Mouse (Mus musculus): ENCODE measurements around the gene Cachd1. TPM values are rescaled to one million over a fixed set of nuclear protein-coding genes. Genes with fewer than 3 reads are reported as not detected.

The Cachd1 gene
- polyA plus RNA-seq, 1 experiment from 2014 or later, result 14.7 TPM

DNA sequence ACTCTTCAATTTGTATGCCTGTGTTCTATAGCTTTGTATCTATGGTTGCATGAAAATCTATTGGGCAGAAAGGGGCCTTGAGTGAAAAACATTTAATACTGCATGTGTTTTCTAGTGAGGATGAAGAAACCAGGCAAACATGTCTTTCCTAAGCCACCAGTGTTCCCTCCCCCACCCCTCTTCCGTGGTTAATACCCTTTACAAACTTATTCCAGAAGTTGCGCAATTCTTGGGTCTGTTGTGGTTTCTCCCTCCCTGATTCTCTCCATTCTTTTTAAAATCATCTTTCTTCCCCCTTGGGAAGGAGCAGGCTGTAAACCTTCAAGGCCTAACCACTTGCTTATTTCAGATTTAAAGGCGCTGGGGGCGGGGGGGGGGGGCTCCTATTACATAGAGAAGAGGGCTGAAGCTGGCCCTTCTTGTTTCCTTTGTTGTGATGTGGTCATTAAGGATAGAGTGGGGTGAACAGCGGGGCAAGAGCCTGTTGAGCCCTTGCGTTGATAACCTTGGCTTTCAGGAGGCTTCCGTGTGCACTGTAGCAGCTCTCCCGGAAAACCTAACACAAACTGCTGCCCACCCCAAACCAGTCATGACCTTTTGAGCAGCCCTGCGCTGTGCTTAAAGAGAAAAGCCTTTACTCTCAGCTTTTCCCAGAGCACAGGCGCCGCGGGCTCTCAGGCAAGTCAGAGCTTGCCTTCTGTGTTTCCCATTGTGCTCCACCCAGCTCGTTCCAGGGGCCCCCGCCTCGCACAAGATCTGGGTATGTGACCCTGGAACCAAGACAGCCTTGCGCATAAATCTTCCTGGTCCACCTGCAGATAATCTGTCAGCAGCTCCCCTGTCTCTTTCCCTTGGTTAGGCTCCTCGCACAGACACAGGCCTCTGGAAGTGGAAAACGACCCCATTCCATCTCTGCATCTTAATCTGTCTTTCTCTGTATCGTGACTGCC, 109.6 kb downstream of the Cachd1 start:
- H3K9ac ChIP-seq, result peak overlapping the region; percentile 28; the same call in 1 of the 2 replicates
- no peak overlapping the region for H3K4me3 ChIP-seq
- H3K9me3 ChIP-seq (replicated peaks), result no peaks in the 10 kb centered on the region
- ATAC-seq, result peak; percentile 54
- H3K4me1 ChIP-seq, result peaks cover 58% of the 10 kb centered on the region
- H3K27ac ChIP-seq, result peak overlapping the region; percentile 68
- H3K27me3 ChIP-seq, result no peaks in the 10 kb centered on the region
- peak overlapping the region; percentile 37 for H3K4me2 ChIP-seq
- H3K36me3 ChIP-seq (ENCODE audit: poor library complexity, severe bottlenecking), result no peaks in the 10 kb centered on the region
- 7% methylated on average over 19 of the region's 19 CpGs for WGBS

DNA sequence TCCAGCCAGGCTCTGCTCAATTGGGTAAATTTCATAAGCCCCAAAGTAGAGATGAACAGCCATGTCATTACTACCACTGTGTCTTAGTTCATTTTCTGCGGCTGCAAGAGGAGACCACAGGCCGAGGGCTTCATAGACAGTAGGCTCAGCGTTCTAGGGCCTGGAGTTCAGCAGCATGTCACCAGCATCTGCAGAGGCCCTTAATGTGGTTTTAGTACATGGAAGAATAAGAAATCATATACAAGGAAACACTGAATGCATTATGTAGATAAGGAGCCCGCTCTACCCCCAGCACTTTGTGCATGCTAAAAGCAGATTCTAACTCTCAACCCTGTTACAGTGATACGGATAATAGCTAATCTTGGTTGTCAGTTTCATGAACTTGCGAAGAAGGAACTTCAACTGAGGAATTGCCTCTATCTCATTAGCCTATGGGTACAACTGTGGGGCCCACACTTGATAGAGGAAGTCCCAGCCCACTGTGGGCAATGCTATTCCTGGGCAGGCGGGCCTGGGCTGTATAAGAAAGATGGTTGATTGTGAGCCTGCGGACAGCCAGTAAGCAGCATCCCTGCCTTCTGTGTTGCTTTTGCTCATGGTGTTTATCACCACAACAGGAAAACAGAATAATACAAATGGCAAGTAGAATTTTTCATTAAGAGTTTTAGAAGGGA, 110.4 kb downstream of the Cachd1 start:
- Histone ChIP-seq H3K4me3 (no peak overlapping the region), H3K27ac (peak overlapping the region; percentile 68), H3K4me1 (peaks cover 58% of the 10 kb centered on the region), H3K9ac (peak overlapping the region; percentile 28; the same call in 1 of the 2 replicates), H3K4me2 (no peak overlapping the region), H3K36me3 (ENCODE audit: poor library complexity, severe bottlenecking) (no peaks in the 10 kb centered on the region), H3K27me3 (no peaks in the 10 kb centered on the region), H3K9me3 (replicated peaks) (no peaks in the 10 kb centered on the region)
- WGBS, result 77% methylated on average over 8 of the region's 8 CpGs
- ATAC-seq, result no peak

DNA sequence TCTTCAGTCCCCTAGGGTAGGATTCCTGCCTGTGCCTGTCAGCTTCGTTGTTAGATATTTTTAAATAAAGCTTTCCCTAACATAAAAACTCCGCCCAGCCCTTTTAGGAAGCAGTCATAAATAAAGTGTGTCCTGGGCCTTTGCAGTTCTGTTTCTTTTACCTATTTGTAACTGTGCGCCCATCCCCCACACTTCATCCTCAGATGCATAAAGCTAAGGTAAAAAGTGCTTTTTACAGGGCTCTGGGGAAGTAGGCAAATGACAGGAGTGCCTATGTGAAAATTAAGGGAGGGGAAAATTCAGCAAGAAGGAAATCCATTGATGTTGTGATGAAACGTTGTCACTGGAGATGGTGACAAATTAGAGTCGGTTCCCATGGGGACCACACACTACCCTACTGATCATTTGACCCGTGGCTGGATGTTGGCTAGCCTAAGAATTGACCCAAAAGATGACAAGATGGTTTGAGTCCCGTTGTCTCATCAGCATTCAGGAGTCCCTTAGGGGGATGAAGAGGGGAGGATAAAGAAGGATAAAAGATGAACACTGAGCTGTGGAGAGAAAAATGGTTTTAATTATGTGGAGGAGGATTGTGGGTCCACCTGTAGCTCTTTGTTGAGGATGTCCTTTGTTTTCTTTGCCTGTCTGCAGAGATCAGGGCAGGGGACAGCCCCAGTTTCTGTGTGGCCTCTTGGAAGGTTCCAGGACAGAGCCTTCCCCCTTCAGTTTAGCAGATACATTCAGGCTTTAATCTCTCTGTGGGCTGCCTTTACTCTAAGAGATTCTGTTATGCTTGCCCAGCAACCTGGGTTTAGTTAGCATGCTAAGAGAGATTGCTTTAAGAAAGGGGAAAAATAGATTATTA, 113.9 kb downstream of the Cachd1 start:
- ATAC-seq, result peak; percentile 69
- Histone ChIP-seq H3K4me3 (no peak overlapping the region), H3K4me1 (peaks cover 53% of the 10 kb centered on the region), H3K36me3 (ENCODE audit: poor library complexity, severe bottlenecking) (no peaks in the 10 kb centered on the region), H3K27ac (peak overlapping the region; percentile 40), H3K9me3 (replicated peaks) (no peaks in the 10 kb centered on the region), H3K27me3 (no peaks in the 10 kb centered on the region), H3K9ac (no peak overlapping the region), H3K4me2 (no peak overlapping the region)
- WGBS, result 28% methylated on average over 7 of the region's 7 CpGs

DNA sequence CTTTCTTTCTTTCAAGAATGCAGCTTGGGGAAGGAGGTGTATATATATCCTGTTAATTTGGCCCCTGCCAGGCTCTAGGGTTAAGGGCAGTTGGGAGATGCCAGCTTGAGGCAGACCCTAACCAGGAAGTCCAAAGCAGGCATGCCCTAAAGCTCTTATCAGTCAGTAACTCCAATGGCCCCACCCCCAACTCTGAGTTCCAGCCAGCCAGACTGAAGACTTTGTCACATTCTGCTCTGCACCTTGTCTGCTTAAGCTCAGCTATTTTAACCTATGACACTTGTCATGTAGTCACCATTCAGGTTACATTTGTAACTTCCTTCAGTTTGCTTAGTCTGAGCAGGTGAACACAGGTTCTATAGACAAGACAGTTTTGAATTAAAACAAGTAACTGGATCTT, 117.3 kb downstream of the Cachd1 start:
- Histone ChIP-seq H3K4me3 (no peak overlapping the region), H3K27me3 (no peaks in the 10 kb centered on the region), H3K9ac (no peak overlapping the region), H3K9me3 (replicated peaks) (no peaks in the 10 kb centered on the region), H3K36me3 (ENCODE audit: poor library complexity, severe bottlenecking) (no peaks in the 10 kb centered on the region), H3K27ac (no peak overlapping the region), H3K4me1 (peaks cover 30% of the 10 kb centered on the region), H3K4me2 (no peak overlapping the region)
- ATAC-seq, result no peak

DNA sequence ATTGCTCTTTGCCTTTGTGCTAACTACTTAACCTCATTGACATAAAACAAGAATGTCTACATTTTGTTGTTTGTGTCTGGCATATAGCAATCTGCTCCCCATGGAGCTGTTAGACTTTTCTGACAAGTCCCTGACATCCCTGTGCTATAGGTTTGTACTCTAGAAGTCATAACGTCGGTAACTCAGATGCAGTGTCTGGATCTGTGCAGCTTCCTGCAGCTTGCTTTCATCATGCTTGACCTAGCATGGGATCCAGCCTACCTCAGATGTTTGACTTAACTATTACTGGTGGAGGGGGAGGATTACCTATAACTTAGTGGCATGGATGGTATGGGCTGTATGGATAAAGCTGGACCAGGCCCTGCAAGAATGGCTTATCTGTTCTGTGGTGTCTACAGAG, 117.7 kb downstream of the Cachd1 start:
- ATAC-seq, result no peak
- Histone ChIP-seq H3K9me3 (replicated peaks) (no peaks in the 10 kb centered on the region), H3K9ac (no peak overlapping the region), H3K36me3 (ENCODE audit: poor library complexity, severe bottlenecking) (peaks cover 2% of the 10 kb centered on the region; the same call in 1 of the 2 replicates), H3K4me3 (no peak overlapping the region), H3K27ac (no peak overlapping the region), H3K4me1 (peaks cover 27% of the 10 kb centered on the region), H3K4me2 (no peak overlapping the region), H3K27me3 (no peaks in the 10 kb centered on the region)
- 75% methylated on average over 2 of the region's 2 CpGs for WGBS

DNA sequence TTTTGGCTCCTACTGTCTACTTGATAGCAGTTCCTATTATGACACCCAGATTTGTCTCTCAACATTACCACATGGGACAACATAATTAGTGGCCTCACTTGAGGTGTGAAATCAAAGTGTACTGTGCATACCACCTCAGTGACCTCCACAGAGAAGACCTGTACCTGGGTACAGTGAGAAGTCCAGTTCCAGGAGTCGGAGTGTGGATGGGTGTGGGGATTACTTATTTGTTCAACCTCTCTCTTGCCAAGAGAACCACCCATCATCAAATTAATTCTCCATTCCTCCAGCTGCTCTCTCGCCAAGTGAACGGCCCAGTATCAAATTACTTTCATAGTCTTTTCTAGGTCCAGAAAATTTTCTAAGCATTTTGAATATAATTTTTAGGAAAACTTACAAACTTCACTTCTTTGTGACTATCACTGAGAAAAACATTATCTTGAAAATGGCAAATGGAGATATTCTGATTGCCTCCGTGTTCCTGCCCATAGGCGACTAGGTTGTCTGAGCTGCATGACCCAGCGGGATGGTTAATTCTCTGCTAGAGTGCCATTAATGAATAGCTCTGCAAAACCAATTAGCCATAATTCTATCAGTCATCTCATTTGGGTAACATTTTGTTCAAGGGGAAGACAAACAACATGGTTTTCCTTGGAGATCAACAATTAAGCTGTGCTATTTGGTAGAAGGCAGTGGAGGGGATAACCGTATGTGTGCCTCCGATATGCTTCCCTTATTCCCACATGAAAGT, 120.0 kb downstream of the Cachd1 start:
- Histone ChIP-seq H3K9me3 (replicated peaks) (no peaks in the 10 kb centered on the region), H3K27ac (no peak overlapping the region), H3K4me3 (no peak overlapping the region), H3K36me3 (ENCODE audit: poor library complexity, severe bottlenecking) (peaks cover 3% of the 10 kb centered on the region; the same call in 1 of the 2 replicates), H3K4me2 (no peak overlapping the region), H3K4me1 (peaks cover 16% of the 10 kb centered on the region; the same call in 1 of the 2 replicates), H3K27me3 (no peaks in the 10 kb centered on the region), H3K9ac (no peak overlapping the region)
- ATAC-seq, result no peak
- WGBS, result 56% methylated on average over 8 of the region's 8 CpGs

DNA sequence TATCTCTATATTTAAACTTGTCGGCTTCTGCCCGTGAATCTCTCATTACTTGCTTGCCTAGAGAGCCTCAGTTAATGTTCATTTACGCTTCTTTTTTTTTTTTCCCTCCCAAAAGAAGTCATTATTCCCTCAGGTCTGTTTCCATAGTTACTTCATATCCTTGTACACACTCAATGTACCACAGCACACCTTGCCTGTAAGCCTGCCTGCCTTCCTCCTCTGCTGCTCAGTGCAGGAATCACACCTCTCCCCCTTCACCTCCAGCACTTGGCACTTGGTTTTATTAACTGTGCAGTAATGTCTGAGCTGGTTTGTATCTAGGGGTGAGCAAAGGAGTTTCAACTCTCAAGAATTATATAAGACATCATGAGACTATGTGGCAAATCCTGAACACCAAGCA, 121.5 kb downstream of the Cachd1 start:
- no peak for ATAC-seq

DNA sequence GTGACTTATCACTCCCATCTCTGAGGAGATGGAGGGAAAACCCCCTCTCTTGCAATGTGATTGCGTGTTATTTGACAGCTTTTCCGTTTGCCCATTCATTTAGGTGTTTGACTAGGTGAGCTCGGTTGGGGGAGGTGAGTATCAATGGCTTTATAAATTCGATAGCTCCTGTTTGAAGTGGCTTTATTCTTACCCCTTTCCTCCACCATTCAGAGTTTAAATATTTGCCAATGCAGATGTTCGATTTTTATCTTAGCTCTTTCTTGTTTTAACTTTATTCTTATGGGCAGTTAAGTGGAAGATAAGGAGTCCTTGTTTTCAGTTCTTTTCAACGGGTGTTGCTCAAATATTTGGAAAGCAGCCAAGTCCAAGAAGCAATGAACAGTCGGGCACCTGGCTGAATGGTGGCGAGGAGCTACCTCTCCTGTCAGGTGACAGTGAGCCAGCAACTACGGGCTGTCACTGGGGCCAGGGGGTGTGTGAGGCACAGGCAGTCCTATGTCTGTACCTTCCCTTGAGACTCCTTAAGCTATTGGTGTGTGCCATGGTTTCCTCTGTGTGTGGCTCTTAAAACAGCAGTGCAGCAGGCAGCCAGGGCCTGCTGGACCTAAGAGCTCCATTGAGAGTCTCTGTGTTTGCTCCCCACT, 133.3 kb downstream of the Cachd1 start:
- Histone ChIP-seq H3K4me1 (peaks cover 66% of the 10 kb centered on the region), H3K27me3 (no peaks in the 10 kb centered on the region), H3K9me3 (replicated peaks) (no peaks in the 10 kb centered on the region), H3K27ac (no peak overlapping the region), H3K4me3 (no peak overlapping the region), H3K9ac (no peak overlapping the region), H3K36me3 (ENCODE audit: poor library complexity, severe bottlenecking) (no peaks in the 10 kb centered on the region), H3K4me2 (no peak overlapping the region)
- peak; percentile 22; the same call in 1 of the 2 replicates for ATAC-seq
- WGBS, result 36% methylated on average over 9 of the region's 9 CpGs

More for the DNA sequence above, 121.5 kb downstream of the Cachd1 start:
- H3K4me2 ChIP-seq, result no peak overlapping the region
- H3K27me3 ChIP-seq, result no peaks in the 10 kb centered on the region
- peaks cover 27% of the 10 kb centered on the region; the same call in 1 of the 2 replicates for H3K4me1 ChIP-seq
- H3K27ac ChIP-seq, result no peak overlapping the region
- H3K4me3 ChIP-seq, result no peak overlapping the region
- no peak overlapping the region for H3K9ac ChIP-seq
- H3K36me3 ChIP-seq (ENCODE audit: poor library complexity, severe bottlenecking), result peaks cover 3% of the 10 kb centered on the region; the same call in 1 of the 2 replicates
- no peaks in the 10 kb centered on the region for H3K9me3 ChIP-seq (replicated peaks)
- 81% methylated on average over 3 of the region's 3 CpGs for WGBS

DNA sequence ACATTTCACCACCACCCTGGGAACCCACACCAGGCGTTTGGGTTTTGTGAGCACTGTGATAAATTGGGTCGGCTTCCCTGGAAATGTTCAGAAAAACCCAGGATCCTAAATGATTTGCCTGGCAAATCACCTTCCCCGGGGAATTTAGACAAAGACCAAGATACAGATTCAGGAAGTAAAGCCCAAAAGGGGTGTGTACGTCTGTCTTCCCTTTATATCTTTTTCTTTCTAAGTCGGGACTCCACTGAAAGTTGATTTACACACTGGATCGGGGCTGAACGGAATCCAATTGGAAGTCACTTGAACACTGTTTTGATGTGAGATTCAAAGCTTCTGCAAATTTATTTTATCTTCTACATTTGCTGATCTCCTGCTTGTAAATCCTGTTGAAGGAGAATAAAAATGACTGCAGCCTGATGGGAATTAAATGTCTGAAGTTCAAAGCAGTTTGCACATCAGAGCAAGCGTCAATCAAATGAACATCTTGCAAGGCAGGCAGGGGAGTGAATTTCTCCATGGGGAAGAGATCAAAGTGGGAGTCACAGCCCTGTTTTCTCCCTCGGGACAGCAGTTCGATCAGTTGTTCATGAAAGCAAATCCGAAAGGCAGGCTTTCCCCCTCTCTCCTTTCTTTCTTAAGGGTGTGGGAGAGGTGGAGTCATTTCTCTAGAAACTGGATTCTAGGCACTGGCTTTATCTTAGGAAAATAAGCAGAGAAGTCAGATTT, 134.3 kb downstream of the Cachd1 start:
- ATAC-seq, result no peak
- Histone ChIP-seq H3K9ac (no peak overlapping the region), H3K4me2 (no peak overlapping the region), H3K9me3 (replicated peaks) (no peaks in the 10 kb centered on the region), H3K27ac (0 out of 2 replicates have a peak overlapping the region, but pooled peaks have one; percentile 1), H3K4me1 (peaks cover 67% of the 10 kb centered on the region), H3K36me3 (ENCODE audit: poor library complexity, severe bottlenecking) (no peaks in the 10 kb centered on the region), H3K27me3 (no peaks in the 10 kb centered on the region), H3K4me3 (no peak overlapping the region)
- WGBS, result 15% methylated on average over 11 of the region's 11 CpGs

DNA sequence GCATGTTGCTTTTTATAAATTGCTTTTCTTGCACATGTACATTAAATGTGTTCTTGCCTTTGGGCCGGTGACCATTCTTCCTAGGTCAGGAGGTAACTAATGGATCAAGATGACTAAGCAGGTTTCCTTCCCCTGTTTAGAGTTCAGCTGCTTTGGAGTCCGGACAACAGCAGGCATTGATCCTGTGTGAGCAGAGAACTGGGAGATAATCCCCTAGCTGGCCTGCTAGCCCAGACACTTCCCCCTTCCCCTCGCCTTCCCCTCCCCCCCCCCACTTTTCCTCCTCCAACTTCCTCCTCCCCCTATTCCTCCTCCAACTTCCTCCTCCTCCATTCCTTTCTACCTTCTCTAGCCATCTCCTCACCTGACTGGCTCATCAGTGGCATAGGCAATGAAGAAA, 135.2 kb downstream of the Cachd1 start:
- H3K4me1 ChIP-seq, result peaks cover 67% of the 10 kb centered on the region
- H3K27ac ChIP-seq, result 0 out of 2 replicates have a peak overlapping the region, but pooled peaks have one; percentile 19
- no peak overlapping the region for H3K4me2 ChIP-seq
- no peak for ATAC-seq
- H3K4me3 ChIP-seq, result no peak overlapping the region
- no peak overlapping the region for H3K9ac ChIP-seq
- WGBS, result 29% methylated on average over 3 of the region's 3 CpGs
- no peaks in the 10 kb centered on the region for H3K9me3 ChIP-seq (replicated peaks)
- no peaks in the 10 kb centered on the region for H3K36me3 ChIP-seq (ENCODE audit: poor library complexity, severe bottlenecking)
- H3K27me3 ChIP-seq, result no peaks in the 10 kb centered on the region

Measured in forebrain, embryonic 13.5 days (tissue).